ENCODE assay signal across 15 mouse cellular contexts in genomic region chr9:35097901-35098300, GRCm38 (mm10). TPM values are rescaled to one million over a fixed set of nuclear protein-coding genes. Genes with fewer than 3 reads are reported as not detected.
DNase-seq lines count a peak whose midpoint lies in the region; ATAC-seq lines count a peak whose summit lies in the region.
"Had no signal": no experiment of that assay in that cellular context is flagged by ENCODE, and none has a peak within 500 bp of the region (broad histone marks: within the 10 kb centered on the region; RNA-seq: fewer than 3 reads in every experiment).

No protein-coding gene starts in this region.

- peak overlapping the region; percentile 13; the same call in 1 of the 2 replicates for H3K27ac ChIP-seq in liver, embryonic 11.5 days (ENCODE audit: low read depth, low read length)
- H3K27ac ChIP-seq in liver, embryonic 13.5 days: peak overlapping the region; percentile 61
- H3K27ac ChIP-seq: embryonic facial prominence, embryonic 12.5 days; hindbrain, embryonic 15.5 days; left cerebral cortex, adult 2 months; limb, embryonic 12.5 days had no signal

- H3K9me3 ChIP-seq in liver, embryonic 11.5 days (ENCODE audit: control insufficient read depth, low read length): no peaks in the 10 kb centered on the region
- H3K9me3 ChIP-seq in liver, embryonic 13.5 days (replicated peaks): no peaks in the 10 kb centered on the region
- H3K9me3 ChIP-seq: embryonic facial prominence, embryonic 12.5 days; hindbrain, embryonic 15.5 days; limb, embryonic 12.5 days had no signal

- H3K4me3 ChIP-seq in liver, embryonic 11.5 days (ENCODE audit: low read depth, low read length): no peak overlapping the region
- H3K4me3 ChIP-seq in liver, embryonic 13.5 days (replicated peaks): no peak overlapping the region
- H3K4me3 ChIP-seq: embryonic facial prominence, embryonic 12.5 days; hindbrain, embryonic 15.5 days; left cerebral cortex, adult 2 months; limb, embryonic 12.5 days had no signal

- 0 out of 2 replicates have a peak overlapping the region, but pooled peaks have one; percentile 6 for H3K9ac ChIP-seq in liver, embryonic 11.5 days (ENCODE audit: low read depth, low read length)
- peak overlapping the region; percentile 39 for H3K9ac ChIP-seq in liver, embryonic 13.5 days
- H3K9ac ChIP-seq: embryonic facial prominence, embryonic 12.5 days; hindbrain, embryonic 15.5 days; limb, embryonic 12.5 days had no signal

- DNase-seq in adrenal gland, adult 2 months: peak; percentile 1
- DNase-seq in adrenal gland, postnatal 10 days: no peak
- no peak for DNase-seq in liver, embryonic 11.5 days (ENCODE audit: low spot score)
- DNase-seq in liver: no peak
- peak; percentile 12 for DNase-seq in liver, embryonic 13.5 days
- DNase-seq in testis, postnatal 10 days (ENCODE audit: low spot score): peak; percentile 21
- DNase-seq in adipocyte (ENCODE audit: low spot score): no peak
- DNase-seq in lung, postnatal 10 days: no peak
- DNase-seq: midbrain, embryonic 14.5 days had no signal

- WGBS in liver, embryonic 11.5 days: 40% methylated on average over 4 of the region's 4 CpGs
- WGBS in liver, embryonic 13.5 days (ENCODE audit: insufficient replicate concordance): 24% methylated on average over 4 of the region's 4 CpGs

- H3K4me1 ChIP-seq in liver, embryonic 11.5 days (replicated peaks; ENCODE audit: control insufficient read depth, insufficient read depth, low read length): peaks cover 23% of the 10 kb centered on the region
- H3K4me1 ChIP-seq in liver, embryonic 13.5 days (replicated peaks): peaks cover 86% of the 10 kb centered on the region
- H3K4me1 ChIP-seq: embryonic facial prominence, embryonic 12.5 days; hindbrain, embryonic 15.5 days; limb, embryonic 12.5 days had no signal

- ATAC-seq in liver, embryonic 11.5 days (replicated peaks; ENCODE audit: low FRiP score): 0 out of 2 replicates have a peak, but pooled peaks have one; percentile 39
- ATAC-seq in liver, embryonic 13.5 days (ENCODE audit: low read depth): peak; percentile 63
- ATAC-seq: activated CD4-positive, CD25-positive, alpha-beta regulatory T cell, adult 4 months had no signal

- H3K4me2 ChIP-seq in liver, embryonic 11.5 days: peak overlapping the region; percentile 22; the same call in 1 of the 2 replicates
- peak overlapping the region; percentile 32; the same call in 1 of the 2 replicates for H3K4me2 ChIP-seq in liver, embryonic 13.5 days
- H3K4me2 ChIP-seq: embryonic facial prominence, embryonic 12.5 days; hindbrain, embryonic 15.5 days; limb, embryonic 12.5 days had no signal

- H3K27me3 ChIP-seq in liver, embryonic 11.5 days (replicated peaks; ENCODE audit: control insufficient read depth, insufficient read depth, low read length): no peaks in the 10 kb centered on the region
- H3K27me3 ChIP-seq in liver, embryonic 13.5 days: no peaks in the 10 kb centered on the region
- H3K27me3 ChIP-seq: CH12.LX; embryonic facial prominence, embryonic 12.5 days; hindbrain, embryonic 15.5 days; limb, embryonic 12.5 days had no signal

- H3K36me3 ChIP-seq in liver, embryonic 11.5 days (ENCODE audit: control insufficient read depth, insufficient read depth, low read length): 0 out of 2 replicates have a peak, but pooled peaks cover 2% of the 10 kb centered on the region
- peaks cover 29% of the 10 kb centered on the region for H3K36me3 ChIP-seq in liver, embryonic 13.5 days
- H3K36me3 ChIP-seq: hindbrain, embryonic 15.5 days had no signal

RNA-seq across cellular contexts. Expression of gene St3gal4, which starts 21.2 kb away (rescaled TPM):
- total RNA-seq in adrenal gland, adult 2 months (2021): 10 to 100 TPM; 18.6 to 45.7 TPM
- polyA plus RNA-seq in adrenal gland, adult 2 months (2012; rRNA removed): 22.2 and 31.6 TPM in 2 replicates
- total RNA-seq in adrenal gland, postnatal 10 days (2021): 10 to 100 TPM; 39.2 to 40.2 TPM
- 34.8 and 40.1 TPM in 2 replicates for polyA plus RNA-seq in liver, embryonic 11.5 days (2014; fragmentation: Nextera tagmentation; extraction: Ambion mirVana)
- polyA plus RNA-seq in liver, embryonic 13.5 days (2015; fragmentation: Nextera tagmentation; extraction: Ambion mirVana): 24.1 and 26.1 TPM in 2 replicates

Comparison
In these comparisons a context has a peak if more than half of its experiments do, and no peak if none do; other contexts are left out.
1. DNase-seq: peak in adrenal gland, adult 2 months (single experiment), liver, embryonic 13.5 days (single experiment) and testis, postnatal 10 days (single experiment); none in adrenal gland, postnatal 10 days (single experiment), liver, embryonic 11.5 days (single experiment), liver (single experiment), adipocyte (single experiment) and lung, postnatal 10 days (single experiment).